Mouse (Mus musculus) ES-E14 (cell line): ENCODE measurements at regions not wholly inside any gene's neighbourhood (a gene's known extent, or its start where the extent isn't known, plus 50 kb on each side); places are given as distances from the start of the nearest gene placed in this dataset.

Experiments
- DNase-seq: peaks from one replicate; pipeline ENCODE4 v3.0.0-alpha.2; 2013; ENCODE audit warnings: low read depth, low spot score
- H3K27ac ChIP-seq: 2 replicates; pipeline ENCODE4 v1.5.1; 2012; ENCODE audit warnings: low read depth, mild to moderate bottlenecking, low read length, moderate library complexity, mixed read lengths; ENCODE audit not compliant: poor library complexity, insufficient read depth, severe bottlenecking
- H3K36me3 ChIP-seq: 2 replicates; pipeline ENCODE4 v1.6.1; 2012; ENCODE audit warnings: mild to moderate bottlenecking, low read length, moderate library complexity, mixed read lengths; ENCODE audit not compliant: control insufficient read depth, poor library complexity, insufficient read depth, severe bottlenecking
- H3K4me1 ChIP-seq, 2 experiments: fragments of 150-350 bp in 1 of 2; sonication (generic) in 1 of 2; 2 replicates each; pipeline ENCODE4 v1.6.1; 2012; ENCODE audit warnings: low read length in 2 of 2, mild to moderate bottlenecking in 1 of 2, mixed read lengths in 1 of 2; ENCODE audit not compliant: control insufficient read depth in 2 of 2, insufficient read depth in 2 of 2, poor library complexity in 1 of 2
- H3K4me3 ChIP-seq, 2 experiments: fragments of 150-350 bp in 1 of 2; sonication (generic) in 1 of 2; 2 replicates each; pipeline ENCODE4 v1.5.1; 2012; ENCODE audit warnings: low read length in 2 of 2, low read depth in 1 of 2, mild to moderate bottlenecking in 1 of 2, mixed read lengths in 1 of 2; ENCODE audit not compliant: insufficient read depth in 1 of 2, poor library complexity in 1 of 2, severe bottlenecking in 1 of 2
- H3K9ac ChIP-seq: 2 replicates; pipeline ENCODE4 v1.6.1; 2012; ENCODE audit warnings: low read depth, mild to moderate bottlenecking, low read length, mixed read lengths; ENCODE audit not compliant: poor library complexity, insufficient read depth, severe bottlenecking
- H3K9me3 ChIP-seq: fragments of 150-350 bp; sonication (generic); 2 replicates; pipeline ENCODE4 v1.6.1; 2012; ENCODE audit warnings: low read depth, mild to moderate bottlenecking, low read length; ENCODE audit not compliant: control insufficient read depth, insufficient read depth
- CHD2 ChIP-seq: IDR thresholded peaks from 2 replicates; pipeline ENCODE4 v1.6.1; 2014; ENCODE audit warnings: mild to moderate bottlenecking, low read depth, low read length, inconsistent platforms
- HCFC1 ChIP-seq: IDR thresholded peaks from 2 replicates; pipeline ENCODE4 v1.6.1; 2012; ENCODE audit warnings: low read length, inconsistent platforms, borderline replicate concordance; ENCODE audit not compliant: insufficient read depth
- MAFK ChIP-seq: IDR thresholded peaks from 2 replicates; pipeline ENCODE4 v1.6.1; 2014; ENCODE audit warnings: mild to moderate bottlenecking, low read depth, low read length, inconsistent platforms; ENCODE audit not compliant: insufficient read depth
- ZC3H11A ChIP-seq: IDR thresholded peaks from 2 replicates; pipeline ENCODE4 v1.6.1; 2012; ENCODE audit warnings: low read depth, mild to moderate bottlenecking, inconsistent platforms, low read length, borderline replicate concordance
- ZNF384 ChIP-seq: IDR thresholded peaks from 2 replicates; pipeline ENCODE4 v1.6.1; 2012; ENCODE audit warnings: low read depth, low read length, inconsistent platforms
- in situ Hi-C, 2 experiments: fragments of 600-800 bp; cut with MboI; formaldehyde crosslinking; loops; one replicate each; pipeline ENCODE4 v1.15.1; 2025; ENCODE audit warnings: low sequenced_read_pairs in 2 of 2, inconsistent platforms in 1 of 2; ENCODE audit not compliant: unreplicated experiment in 2 of 2

- Histone ChIP-seq H3K9ac (no peak overlapping the region), H3K9me3 (no peaks in the 10 kb centered on the region), H3K4me1 (no peaks in the 10 kb centered on the region), H3K36me3 (no peaks in the 10 kb centered on the region), H3K27ac (no peak overlapping the region), H3K4me3 (no peak overlapping the region)
- in situ Hi-C loops = loop anchor here (25.0 kb wide), 1 partner anchor 399 kb away; no protein-coding TSS in a partner anchor
- TF ChIP-seq MAFK (no peak), ZNF384 (no peak)
- no peak for DNase-seq
Observed at GRCm38 (mm10) chr15:52161568-52162316, 1723.0 kb upstream of the Gm7489 start.

GRCm38 (mm10) chr15:52166144-52166543 is 1718.6 kb upstream of the Gm7489 start:
- no peak for TF ChIP-seq HCFC1
- no peak for TF ChIP-seq MAFK
- no peak for TF ChIP-seq ZC3H11A
- TF ChIP-seq ZNF384 = no peak
- TF ChIP-seq CHD2 = no peak
- Histone ChIP-seq H3K9me3 (no peaks in the 10 kb centered on the region), H3K9ac (no peak overlapping the region), H3K36me3 (no peaks in the 10 kb centered on the region), H3K4me1 (no peaks in the 10 kb centered on the region), H3K4me3 (no peak overlapping the region), H3K27ac (no peak overlapping the region)
- in situ Hi-C loops = loop anchor here (25.0 kb wide), 1 partner anchor 404 kb away; no protein-coding TSS in a partner anchor
- DNase-seq = no peak

GRCm38 (mm10) chr15:52166595-52167443 is 1717.9 kb upstream of the Gm7489 start:
- no peaks in the 10 kb centered on the region for H3K4me1 ChIP-seq
- H3K27ac ChIP-seq = no peak overlapping the region
- no peak overlapping the region for H3K9ac ChIP-seq
- in situ Hi-C loops = loop anchor here (25.0 kb wide), 1 partner anchor 405 kb away; no protein-coding TSS in a partner anchor
- TF ChIP-seq MAFK (no peak), ZC3H11A (no peak), ZNF384 (no peak), CHD2 (no peak), HCFC1 (no peak)
- H3K9me3 ChIP-seq = no peaks in the 10 kb centered on the region
- DNase-seq = no peak
- no peak overlapping the region for H3K4me3 ChIP-seq
- H3K36me3 ChIP-seq = no peaks in the 10 kb centered on the region

- H3K27ac ChIP-seq = no peak overlapping the region
- no peak for DNase-seq
- H3K36me3 ChIP-seq = no peaks in the 10 kb centered on the region
- in situ Hi-C loops = loop anchor here (25.0 kb wide), 1 partner anchor 406 kb away; no protein-coding TSS in a partner anchor
- no peak overlapping the region for H3K9ac ChIP-seq
- no peaks in the 10 kb centered on the region for H3K4me1 ChIP-seq
- no peak overlapping the region for H3K4me3 ChIP-seq
- no peak for TF ChIP-seq ZNF384
- TF ChIP-seq CHD2 = no peak
- TF ChIP-seq HCFC1 = no peak
- no peak for TF ChIP-seq MAFK
- no peak for TF ChIP-seq ZC3H11A
- H3K9me3 ChIP-seq = no peaks in the 10 kb centered on the region
Observed at GRCm38 (mm10) chr15:52167811-52168210, 1716.9 kb upstream of the Gm7489 start.
